In the genomic region with DNA sequence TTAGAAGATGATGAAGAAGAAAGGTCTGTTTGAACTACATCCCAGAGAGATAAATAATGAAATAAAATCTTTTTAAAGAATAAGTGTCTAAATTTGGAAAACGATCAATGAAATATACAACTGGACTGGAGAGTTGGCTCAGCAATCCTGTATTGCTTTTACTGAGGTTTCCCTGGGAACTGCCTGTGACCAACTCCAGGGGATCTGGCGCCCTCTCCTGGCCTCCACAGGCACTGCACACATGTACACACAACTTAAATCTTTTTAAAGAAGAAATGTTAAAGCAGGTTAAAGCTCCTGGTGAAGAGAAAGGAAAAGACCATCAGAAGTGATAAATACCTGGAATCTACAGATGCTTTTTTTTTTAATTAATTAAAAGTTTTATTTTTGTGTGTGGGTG, we compare ENCODE assay signal across 8 mouse cellular contexts. TPM values are rescaled to one million over a fixed set of nuclear protein-coding genes. Genes with fewer than 3 reads are reported as not detected.
A peak's percentile ranks its signal among the peaks of the same experiment; 100 is the strongest.
DNase-seq lines count a peak whose midpoint lies in the region; ATAC-seq and TF ChIP-seq lines count a peak whose summit lies in the region.

No protein-coding gene starts in this region.

- H3K4me1 ChIP-seq in neural tube, embryonic 15.5 days: peaks cover 26% of the 10 kb centered on the region
- no peaks in the 10 kb centered on the region for H3K4me1 ChIP-seq in forebrain, embryonic 14.5 days (ENCODE audit: control insufficient read depth, insufficient read depth, low read length)
- H3K4me1 ChIP-seq in lung, adult 2 months (ENCODE audit: control insufficient read depth, insufficient read depth, low read length): no peaks in the 10 kb centered on the region; the same call in 1 of the 2 replicates

- H3K27me3 ChIP-seq in neural tube, embryonic 15.5 days (replicated peaks): no peaks in the 10 kb centered on the region
- no peaks in the 10 kb centered on the region for H3K27me3 ChIP-seq in forebrain, embryonic 14.5 days (replicated peaks; ENCODE audit: control insufficient read depth, insufficient read depth, low read length)

- no peak overlapping the region for H3K4me3 ChIP-seq in neural tube, embryonic 15.5 days (replicated peaks)
- no peak overlapping the region for H3K4me3 ChIP-seq in forebrain, embryonic 14.5 days (ENCODE audit: low read depth, low read length)
- H3K4me3 ChIP-seq in lung, adult 2 months (replicated peaks; ENCODE audit: extremely low read depth, low read depth, low read length): no peak overlapping the region

- H3K36me3 ChIP-seq in neural tube, embryonic 15.5 days: peaks cover 49% of the 10 kb centered on the region
- peaks cover 81% of the 10 kb centered on the region for H3K36me3 ChIP-seq in forebrain, embryonic 14.5 days (ENCODE audit: control insufficient read depth, insufficient read depth, low read length)

- H3K9ac ChIP-seq in neural tube, embryonic 15.5 days (replicated peaks): no peak overlapping the region
- H3K9ac ChIP-seq in forebrain, embryonic 14.5 days (ENCODE audit: low read length): no peak overlapping the region

- DNase-seq in neural tube, embryonic 10.5 days (ENCODE audit: extremely low spot score, low spot score): peak; percentile 81
- peak; percentile 86 for DNase-seq in brain, adult 2 months (ENCODE audit: low read depth, low spot score)
- peak; percentile 88 for DNase-seq in forebrain, embryonic 14.5 days (ENCODE audit: low spot score)
- peak; percentile 93 for DNase-seq in kidney, postnatal 10 days
- peak; percentile 79 for DNase-seq in lung, adult 2 months
- peak; percentile 85 to 89 for DNase-seq in right cerebral cortex, adult 2 months (ENCODE audit: low spot score in 2 of 2)
- peak; percentile 65 for DNase-seq in urinary bladder, adult 2 months (ENCODE audit: low spot score)

- ATAC-seq in neural tube, embryonic 15.5 days (ENCODE audit: low FRiP score): no peak; the same call in 1 of the 2 replicates
- 0 out of 2 replicates have a peak, but pooled peaks have one; percentile 55 for ATAC-seq in forebrain, embryonic 14.5 days

- 29% methylated on average over 2 of the region's 2 CpGs for WGBS in neural tube, embryonic 15.5 days
- WGBS in forebrain, embryonic 14.5 days: 36% methylated on average over 2 of the region's 2 CpGs
- WGBS in lung, adult 2 months: 12% methylated on average over 2 of the region's 2 CpGs

- no peaks in the 10 kb centered on the region for H3K9me3 ChIP-seq in neural tube, embryonic 15.5 days (replicated peaks)
- H3K9me3 ChIP-seq in forebrain, embryonic 14.5 days (replicated peaks; ENCODE audit: control insufficient read depth, low read length): no peaks in the 10 kb centered on the region

- TF ChIP-seq POLR2A in lung, adult 2 months (IDR thresholded peaks at IDR 0.05; ENCODE audit: borderline replicate concordance, extremely low read depth, low read depth, low read length): no peak

- peak; percentile 94 for TF ChIP-seq CTCF in lung, adult 2 months (IDR thresholded peaks at IDR 0.05; ENCODE audit: insufficient read depth, low read length)

- no peak overlapping the region for H3K4me2 ChIP-seq in neural tube, embryonic 15.5 days
- H3K4me2 ChIP-seq in forebrain, embryonic 14.5 days (ENCODE audit: low read length): no peak overlapping the region

- no peak overlapping the region for H3K27ac ChIP-seq in neural tube, embryonic 15.5 days (replicated peaks)
- H3K27ac ChIP-seq in forebrain, embryonic 14.5 days (ENCODE audit: low read depth, low read length): no peak overlapping the region

RNA-seq across cellular contexts. Expression of gene Nedd4, which starts 10.2 kb away (rescaled TPM):
- polyA plus RNA-seq in neural tube, embryonic 15.5 days (2015; fragmentation: Nextera tagmentation; extraction: Ambion mirVana): 375 and 397 TPM in 2 replicates
- polyA plus RNA-seq in forebrain, embryonic 14.5 days (2014; fragmentation: Nextera tagmentation; extraction: Ambion mirVana): 437 and 459 TPM in 2 replicates
- 98.5 and 165 TPM in 2 replicates for polyA plus RNA-seq in lung, adult 2 months (2012; rRNA removed)
- polyA plus RNA-seq in urinary bladder, adult 2 months (2012; rRNA removed): 389 and 506 TPM in 2 replicates
